Mouse (Mus musculus) ovary, postnatal 14 days (tissue): ENCODE data around the gene Slc16a10.
"Not testable (repeated sequence)": the region's sequence is repeated elsewhere in the genome, so short reads cannot be mapped to it uniquely, and the experiment has no call there.

ENCODE experiments used
- DNase-seq: peaks from one replicate; pipeline ENCODE4 v3.0.0; 2022; ENCODE audit warnings: low spot score

Slc16a10 gene

GRCm38 (mm10) chr10:40026546-40026945 is 115.5 kb downstream of the Slc16a10 start:
- no peak for DNase-seq

GRCm38 (mm10) chr10:40025560-40025959 is 116.5 kb downstream of the Slc16a10 start:
- DNase-seq: no peak

- peak; percentile 72 for DNase-seq
Observed at GRCm38 (mm10) chr10:40024554-40025428, 117.3 kb downstream of the Slc16a10 start, which contains the start of gene Mfsd4b1. TSS of gene Mfsd4b1 (minus strand) at chr10:40025268.

- no peak for DNase-seq
Observed at GRCm38 (mm10) chr10:40020401-40020800, 121.7 kb downstream of the Slc16a10 start.

GRCm38 (mm10) chr10:40019492-40019891 is 122.6 kb downstream of the Slc16a10 start:
- DNase-seq: no peak

GRCm38 (mm10) chr10:40018261-40018860 is 123.7 kb downstream of the Slc16a10 start:
- DNase-seq: no peak

- DNase-seq: no peak
Observed at GRCm38 (mm10) chr10:40009591-40009990, 132.5 kb downstream of the Slc16a10 start.

- not testable (repeated sequence) for DNase-seq
Observed at GRCm38 (mm10) chr10:40008847-40009246, 133.2 kb downstream of the Slc16a10 start.

- DNase-seq: no peak
Observed at GRCm38 (mm10) chr10:40007953-40008352, 134.1 kb downstream of the Slc16a10 start.

- DNase-seq: no peak
Observed at GRCm38 (mm10) chr10:40006963-40007362, 135.1 kb downstream of the Slc16a10 start.

GRCm38 (mm10) chr10:40000746-40001145 is 141.3 kb downstream of the Slc16a10 start:
- DNase-seq: no peak

- DNase-seq: no peak
Observed at GRCm38 (mm10) chr10:39991155-39991554, 150.9 kb downstream of the Slc16a10 start.

- no peak for DNase-seq
Observed at GRCm38 (mm10) chr10:39986466-39986865, 155.6 kb downstream of the Slc16a10 start, which contains the start of gene Mfsd4b5. TSS of gene Mfsd4b5 (minus strand) at chr10:39986646.
